Mouse (Mus musculus): ENCODE data around the gene Dnaic1.

GRCm38 (mm10) chr4:41569411-41569885, at the start of gene Dnaic1, which contains the start of gene Fam219a:
- no peak for TF ChIP-seq POLR2A (IDR thresholded peaks at IDR 0.05; ENCODE audit: borderline replicate concordance, low read depth, low read length)
- no peak for TF ChIP-seq CTCF (IDR thresholded peaks at IDR 0.05; ENCODE audit: low read depth, low read length)

All from bone marrow macrophage, adult 2 months (primary cell).